Mouse (Mus musculus) left cerebral cortex, postnatal 4 days (tissue): ENCODE measurements at regions not wholly inside any gene's neighbourhood (a gene's known extent, or its start where the extent isn't known, plus 50 kb on each side); places are given as distances from the start of the nearest gene placed in this dataset.

Experiments
- DNase-seq: peaks from one replicate; pipeline ENCODE4 v3.0.0-alpha.2; 2022
- intact Hi-C: fragments of 180-260 bp; cut with DNase I; formaldehyde crosslinking; loops from one replicate; pipeline ENCODE4 v1.15.1; 2025

- DNase-seq = no peak
- intact Hi-C loops = no loop called here
These were observed 232.5 kb downstream of the Gm10260 start for GRCm38 (mm10) chr13:97527958-97528357.

- DNase-seq = no peak
- intact Hi-C loops = no loop called here
These were observed 235.5 kb downstream of the Gm10260 start for GRCm38 (mm10) chr13:97524847-97525434.

- no peak for DNase-seq
- intact Hi-C loops = no loop called here
These were observed 236.7 kb downstream of the Gm10260 start for GRCm38 (mm10) chr13:97523523-97524412.

- intact Hi-C loops = no loop called here
These were observed 239.4 kb downstream of the Gm10260 start for GRCm38 (mm10) chr13:97520988-97521547.

GRCm38 (mm10) chr13:97516731-97517130 lies 243.7 kb downstream of the Gm10260 start:
- intact Hi-C loops = no loop called here
- DNase-seq = no peak

More at GRCm38 (mm10) chr13:97520988-97521547, 239.4 kb downstream of the Gm10260 start:
- no peak for DNase-seq

GRCm38 (mm10) chr13:97514421-97515066 lies 245.9 kb downstream of the Gm10260 start:
- intact Hi-C loops = no loop called here
- no peak for DNase-seq

GRCm38 (mm10) chr13:97512521-97512920 lies 247.9 kb downstream of the Gm10260 start:
- intact Hi-C loops = no loop called here
- DNase-seq = no peak

- no peak for DNase-seq
- intact Hi-C loops = no loop called here
These were observed 249.8 kb downstream of the Gm10260 start for GRCm38 (mm10) chr13:97510431-97511261.

- intact Hi-C loops = no loop called here
- DNase-seq = no peak
These were observed 255.5 kb downstream of the Gm10260 start for GRCm38 (mm10) chr13:97504949-97505348.

- no peak for DNase-seq
- intact Hi-C loops = no loop called here
These were observed 256.3 kb downstream of the Gm10260 start for GRCm38 (mm10) chr13:97503955-97504739.

GRCm38 (mm10) chr13:97503391-97503790 lies 257.0 kb downstream of the Gm10260 start:
- DNase-seq = no peak
- intact Hi-C loops = no loop called here

GRCm38 (mm10) chr13:97500155-97500554 lies 259.2 kb downstream of the Enc1 start:
- intact Hi-C loops = no loop called here
- no peak for DNase-seq

GRCm38 (mm10) chr13:97498981-97499380 lies 258.1 kb downstream of the Enc1 start:
- no peak for DNase-seq
- intact Hi-C loops = no loop called here

- no peak for DNase-seq
- intact Hi-C loops = no loop called here
These were observed 257.0 kb downstream of the Enc1 start for GRCm38 (mm10) chr13:97497928-97498327.

GRCm38 (mm10) chr13:97494770-97495169 lies 253.9 kb downstream of the Enc1 start:
- DNase-seq = no peak
- intact Hi-C loops = no loop called here

GRCm38 (mm10) chr13:97493836-97494235 lies 252.9 kb downstream of the Enc1 start:
- intact Hi-C loops = no loop called here
- DNase-seq = no peak

- DNase-seq = no peak
- intact Hi-C loops = no loop called here
These were observed 252.2 kb downstream of the Enc1 start for GRCm38 (mm10) chr13:97492958-97493735.

GRCm38 (mm10) chr13:97491865-97492847 lies 251.3 kb downstream of the Enc1 start:
- intact Hi-C loops = no loop called here
- no peak for DNase-seq
